In genomic region chr1:164454747-164455400, GRCm38 (mm10) we compare ENCODE assay signal across 8 mouse cellular contexts. TPM values are rescaled to one million over a fixed set of nuclear protein-coding genes. Genes with fewer than 3 reads are reported as not detected.
DNase-seq lines count a peak whose midpoint lies in the region; ATAC-seq and TF ChIP-seq lines count a peak whose summit lies in the region.

No protein-coding gene starts in this region.

- no peak for ATAC-seq in forebrain, embryonic 16.5 days
- ATAC-seq in intestine, embryonic 15.5 days: no peak
- no peak for ATAC-seq in midbrain, embryonic 12.5 days (ENCODE audit: low FRiP score, low read depth)
- ATAC-seq in erythroid progenitor cell, adult 5-6 weeks (replicated peaks; ENCODE audit: low FRiP score, poor library complexity, severe bottlenecking): no peak

- no peaks in the 10 kb centered on the region for H3K9me3 ChIP-seq in ES-E14 (ENCODE audit: control insufficient read depth, insufficient read depth, low read depth, low read length)
- no peaks in the 10 kb centered on the region for H3K9me3 ChIP-seq in forebrain, embryonic 16.5 days (ENCODE audit: control insufficient read depth, low read length)
- H3K9me3 ChIP-seq in intestine, embryonic 15.5 days: no peaks in the 10 kb centered on the region
- H3K9me3 ChIP-seq in midbrain, embryonic 12.5 days: no peaks in the 10 kb centered on the region

- no peak for TF ChIP-seq POLR2A in brain, embryonic 14.5 days (IDR thresholded peaks at IDR 0.05; ENCODE audit: borderline replicate concordance, extremely low read depth, insufficient read depth, insufficient read length, poor library complexity, severe bottlenecking)

- H3K27ac ChIP-seq in ES-E14 (ENCODE audit: insufficient read depth, low read depth, low read length, poor library complexity, severe bottlenecking): no peak overlapping the region
- H3K27ac ChIP-seq in forebrain, embryonic 16.5 days (ENCODE audit: low read length): peak overlapping the region; percentile 28
- peak overlapping the region; percentile 36; the same call in 1 of the 2 replicates for H3K27ac ChIP-seq in intestine, embryonic 15.5 days
- peak overlapping the region; percentile 10; the same call in 1 of the 2 replicates for H3K27ac ChIP-seq in midbrain, embryonic 12.5 days (replicated peaks)

- H3K36me3 ChIP-seq in ES-E14 (ENCODE audit: control insufficient read depth, insufficient read depth, low read length, poor library complexity, severe bottlenecking): peaks cover 16% of the 10 kb centered on the region
- peaks cover 9% of the 10 kb centered on the region for H3K36me3 ChIP-seq in forebrain, embryonic 16.5 days (ENCODE audit: control insufficient read depth, insufficient read depth)
- no peaks in the 10 kb centered on the region; the same call in 1 of the 2 replicates for H3K36me3 ChIP-seq in intestine, embryonic 15.5 days
- peaks cover 19% of the 10 kb centered on the region for H3K36me3 ChIP-seq in midbrain, embryonic 12.5 days

- H3K9ac ChIP-seq in ES-E14 (ENCODE audit: insufficient read depth, low read depth, low read length, poor library complexity, severe bottlenecking): no peak overlapping the region
- H3K9ac ChIP-seq in forebrain, embryonic 16.5 days (replicated peaks; ENCODE audit: low read depth, low read length): peak overlapping the region; percentile 46
- peak overlapping the region; percentile 41 for H3K9ac ChIP-seq in intestine, embryonic 15.5 days
- H3K9ac ChIP-seq in midbrain, embryonic 12.5 days (replicated peaks): no peak overlapping the region; the same call in 1 of the 2 replicates

- no peak for TF ChIP-seq CTCF in brain, embryonic 14.5 days (IDR thresholded peaks at IDR 0.05; ENCODE audit: borderline replicate concordance, extremely low read depth, insufficient read depth, insufficient read length)

- in situ Hi-C loops in ES-E14 (cut with MboI; ENCODE audit: low sequenced_read_pairs in 2 of 2, unreplicated experiment in 2 of 2): no loop called here

- H3K4me1 ChIP-seq in ES-E14 (ENCODE audit: control insufficient read depth in 2 of 2, insufficient read depth in 2 of 2, low read length in 2 of 2, poor library complexity in 1 of 2): peaks cover 20 to 36% of the 10 kb centered on the region in 2 experiments
- peaks cover 36% of the 10 kb centered on the region for H3K4me1 ChIP-seq in forebrain, embryonic 16.5 days (replicated peaks; ENCODE audit: control insufficient read depth, insufficient read depth, low read length)
- peaks cover 15% of the 10 kb centered on the region for H3K4me1 ChIP-seq in intestine, embryonic 15.5 days (replicated peaks)
- peaks cover 39% of the 10 kb centered on the region for H3K4me1 ChIP-seq in midbrain, embryonic 12.5 days

- WGBS in forebrain, embryonic 16.5 days: 35% methylated on average over 14 of the region's 14 CpGs
- 22% methylated on average over 14 of the region's 14 CpGs for WGBS in intestine, embryonic 15.5 days
- 42% methylated on average over 14 of the region's 14 CpGs for WGBS in midbrain, embryonic 12.5 days

- no peaks in the 10 kb centered on the region for H3K27me3 ChIP-seq in forebrain, embryonic 16.5 days (replicated peaks; ENCODE audit: control insufficient read depth, insufficient read depth, low read length)
- peaks cover 12% of the 10 kb centered on the region for H3K27me3 ChIP-seq in intestine, embryonic 15.5 days (replicated peaks)
- H3K27me3 ChIP-seq in midbrain, embryonic 12.5 days: peaks cover 21% of the 10 kb centered on the region

- intact Hi-C loops in left cerebral cortex, postnatal 36 days (cut with DNase I): loop anchor here (5.0 kb wide), 2 partner anchors 332 to 667 kb away; no protein-coding TSS in a partner anchor

- DNase-seq in ES-E14 (ENCODE audit: low read depth, low spot score): no peak
- peak; percentile 78 for DNase-seq in brain, embryonic 14.5 days (ENCODE audit: low read depth)
- DNase-seq in left cerebral cortex, postnatal 36 days (ENCODE audit: low spot score in 2 of 2): peak; percentile 72 to 79
- DNase-seq in thymus, postnatal 25 days: peak; percentile 20

- H3K4me2 ChIP-seq in forebrain, embryonic 16.5 days (ENCODE audit: low read length): peak overlapping the region; percentile 62
- peak overlapping the region; percentile 56 for H3K4me2 ChIP-seq in intestine, embryonic 15.5 days (replicated peaks)
- peak overlapping the region; percentile 53 for H3K4me2 ChIP-seq in midbrain, embryonic 12.5 days (replicated peaks)

- peak overlapping the region; percentile 32 to 42; a peak in 3 of 4 replicates for H3K4me3 ChIP-seq in ES-E14 (ENCODE audit: insufficient read depth in 1 of 2, low read depth in 1 of 2, low read length in 2 of 2, poor library complexity in 1 of 2, severe bottlenecking in 1 of 2)
- peak overlapping the region; percentile 48 for H3K4me3 ChIP-seq in forebrain, embryonic 16.5 days (replicated peaks; ENCODE audit: low read length)
- peak overlapping the region; percentile 37 for H3K4me3 ChIP-seq in intestine, embryonic 15.5 days (replicated peaks)
- H3K4me3 ChIP-seq in midbrain, embryonic 12.5 days: peak overlapping the region; percentile 35

TF ChIP-seq in ES-E14, 5 proteins besides CTCF, POLR2A, EP300 and RAD21:
- TF ChIP-seq ZC3H11A (IDR thresholded peaks at IDR 0.05; ENCODE audit: borderline replicate concordance, low read depth, low read length): no peak
- no peak for TF ChIP-seq MAFK (IDR thresholded peaks at IDR 0.05; ENCODE audit: insufficient read depth, low read depth, low read length)
- TF ChIP-seq HCFC1 (IDR thresholded peaks at IDR 0.05; ENCODE audit: borderline replicate concordance, insufficient read depth, low read length): no peak
- no peak for TF ChIP-seq ZNF384 (IDR thresholded peaks at IDR 0.05; ENCODE audit: low read depth, low read length)
- TF ChIP-seq CHD2 (IDR thresholded peaks at IDR 0.05; ENCODE audit: low read depth, low read length): no peak

RNA-seq across cellular contexts. Expression of gene Atp1b1, which starts 3.3 kb away (rescaled TPM):
- total RNA-seq in ES-E14 (2012; rRNA removed): 58.3 and 79.1 TPM in 2 replicates
- polyA plus RNA-seq in brain, embryonic 14.5 days (2012; rRNA removed): 78.0 and 126 TPM in 2 replicates
- 110 and 132 TPM in 2 replicates for polyA plus RNA-seq in forebrain, embryonic 16.5 days (2015; fragmentation: Nextera tagmentation; extraction: Ambion mirVana)
- polyA plus RNA-seq in intestine, embryonic 15.5 days (2015; fragmentation: Nextera tagmentation; extraction: Ambion mirVana): 203 TPM in 2 replicates
- 1,000 to 10,000 TPM; 1,659 to 1,749 TPM for total RNA-seq in left cerebral cortex, postnatal 36 days (2021)
- polyA plus RNA-seq in midbrain, embryonic 12.5 days (2016; fragmentation: Nextera tagmentation; extraction: Ambion mirVana): 45.5 and 50.5 TPM in 2 replicates
- 24.9 and 41.5 TPM in 2 replicates for total RNA-seq in erythroid progenitor cell, adult 5-6 weeks (2015; ENCODE audit: low replicate concordance)
- 12.6 and 30.4 TPM in 2 replicates for total RNA-seq in erythroid progenitor cell, adult 5-6 weeks (2017; ENCODE audit: low replicate concordance)

Comparison
In these comparisons a context has a peak if more than half of its experiments do, and no peak if none do; other contexts are left out.
1. H3K9ac ChIP-seq: peak in forebrain, embryonic 16.5 days (single experiment) and intestine, embryonic 15.5 days (single experiment); none in ES-E14 (single experiment) and midbrain, embryonic 12.5 days (single experiment).
2. Peak in every context shown above with its lines, with median percentiles within 50 percentile points of each other: H3K4me3 ChIP-seq and H3K4me2 ChIP-seq.